Mouse (Mus musculus) spleen, adult 2 months (tissue): Measurements from ENCODE around the gene Lrrc8d. TPM values are rescaled to one million over a fixed set of nuclear protein-coding genes. Genes with fewer than 3 reads are reported as not detected.

ENCODE experiments used
- DNase-seq, 2 experiments: peaks; one replicate each; pipeline versions ENCODE4 v3.0.0 to v3.0.0-alpha.2; 2012 to 2021; ENCODE audit warnings: low spot score in 2 of 2, low read depth in 1 of 2
- H3K27ac ChIP-seq: fragments of 200-500 bp; 2 replicates; pipeline ENCODE4 v1.5.1; 2012; ENCODE audit warnings: low read length, inconsistent platforms; ENCODE audit not compliant: insufficient read depth
- H3K27me3 ChIP-seq: fragments of 200-500 bp; 2 replicates; pipeline ENCODE4 v1.6.1; 2012; ENCODE audit warnings: mild to moderate bottlenecking, moderate library complexity, low read length, inconsistent platforms; ENCODE audit not compliant: control insufficient read depth, insufficient read depth
- H3K36me3 ChIP-seq: fragments of 200-500 bp; 2 replicates; pipeline ENCODE4 v1.6.1; 2012; ENCODE audit warnings: mild to moderate bottlenecking, low read length, inconsistent platforms; ENCODE audit not compliant: control insufficient read depth, insufficient read depth
- H3K4me1 ChIP-seq: fragments of 200-500 bp; 2 replicates; pipeline ENCODE4 v1.6.1; 2011; ENCODE audit warnings: inconsistent platforms; ENCODE audit not compliant: control insufficient read depth, insufficient read depth, insufficient read length
- H3K4me3 ChIP-seq: fragments of 200-500 bp; 2 replicates; pipeline ENCODE4 v1.5.1; 2011; ENCODE audit warnings: mild to moderate bottlenecking, inconsistent platforms; ENCODE audit not compliant: insufficient read depth, insufficient read length; ENCODE audit errors: extremely low read depth
- CTCF ChIP-seq: fragments of 200-500 bp; IDR thresholded peaks from 2 replicates; pipeline ENCODE4 v1.5.1; 2011; ENCODE audit warnings: mild to moderate bottlenecking, inconsistent platforms; ENCODE audit not compliant: insufficient read depth, insufficient read length, insufficient replicate concordance; ENCODE audit errors: extremely low read depth
- POLR2A ChIP-seq: fragments of 200-500 bp; IDR thresholded peaks from 2 replicates; pipeline ENCODE4 v1.6.1; 2011; ENCODE audit warnings: low read depth, low read length, inconsistent platforms
- WGBS: fragments of 180-500 bp; shearing (Covaris S2); methylation state at CpG from one replicate; pipeline ENCODE4 v1.1.7; 2018; 5-methylcytosine and 5-hydroxymethylcytosine counted together
- polyA plus RNA-seq: library from polyadenylated mRNA; depleted of rRNA; stranded (reverse); fragments of >200 nt; gene quantifications from 2 replicates; pipeline ENCODE4 v1.2.3, GENCODE M21; 2012

Lrrc8d gene
- polyA plus RNA-seq, 1 experiment: 5.2 TPM

GRCm38 (mm10) chr5:105836006-105836405 is 136.2 kb downstream of the Lrrc8d start:
- H3K4me1 ChIP-seq: no peaks in the 10 kb centered on the region
- H3K27me3 ChIP-seq: no peaks in the 10 kb centered on the region
- TF ChIP-seq CTCF (no peak), POLR2A (no peak)
- no peaks in the 10 kb centered on the region for H3K36me3 ChIP-seq
- 92% methylated on average over 9 of the region's 9 CpGs for WGBS
- no peak overlapping the region for H3K27ac ChIP-seq
- H3K4me3 ChIP-seq: no peak overlapping the region
- no peak for DNase-seq

GRCm38 (mm10) chr5:105839740-105840310 is 140.1 kb downstream of the Lrrc8d start:
- 71% methylated on average over 13 of the region's 13 CpGs for WGBS
- TF ChIP-seq POLR2A (no peak), CTCF (no peak)
- no peaks in the 10 kb centered on the region for H3K27me3 ChIP-seq
- no peak for DNase-seq
- H3K4me1 ChIP-seq: no peaks in the 10 kb centered on the region; the same call in 1 of the 2 replicates
- no peak overlapping the region for H3K4me3 ChIP-seq
- no peaks in the 10 kb centered on the region for H3K36me3 ChIP-seq
- H3K27ac ChIP-seq: no peak overlapping the region

- Histone ChIP-seq H3K4me3 (no peak overlapping the region), H3K4me1 (no peaks in the 10 kb centered on the region; the same call in 1 of the 2 replicates), H3K36me3 (no peaks in the 10 kb centered on the region), H3K27me3 (no peaks in the 10 kb centered on the region), H3K27ac (no peak overlapping the region)
- TF ChIP-seq CTCF (no peak), POLR2A (no peak)
- WGBS: 26% methylated on average over 10 of the region's 10 CpGs
- no peak for DNase-seq
Observed at GRCm38 (mm10) chr5:105844044-105844753, 144.4 kb downstream of the Lrrc8d start.

- H3K27ac ChIP-seq: no peak overlapping the region
- H3K4me3 ChIP-seq: no peak overlapping the region
- no peaks in the 10 kb centered on the region; the same call in 1 of the 2 replicates for H3K4me1 ChIP-seq
- WGBS: 91% methylated on average over 2 of the region's 2 CpGs
- no peaks in the 10 kb centered on the region for H3K27me3 ChIP-seq
- DNase-seq: no peak
- H3K36me3 ChIP-seq: no peaks in the 10 kb centered on the region
- TF ChIP-seq POLR2A: no peak
Observed at GRCm38 (mm10) chr5:105845041-105845440, 145.3 kb downstream of the Lrrc8d start.

GRCm38 (mm10) chr5:105847726-105848125 is 148.0 kb downstream of the Lrrc8d start:
- no peak for DNase-seq
- no peaks in the 10 kb centered on the region; the same call in 1 of the 2 replicates for H3K4me1 ChIP-seq
- TF ChIP-seq POLR2A (no peak), CTCF (no peak)
- no peak overlapping the region for H3K27ac ChIP-seq
- no peaks in the 10 kb centered on the region for H3K36me3 ChIP-seq
- no peak overlapping the region for H3K4me3 ChIP-seq
- WGBS: 91% methylated on average over 8 of the region's 8 CpGs
- no peaks in the 10 kb centered on the region for H3K27me3 ChIP-seq

- no peaks in the 10 kb centered on the region for H3K36me3 ChIP-seq
- H3K4me3 ChIP-seq: no peak overlapping the region
- DNase-seq: no peak
- no peaks in the 10 kb centered on the region; the same call in 1 of the 2 replicates for H3K4me1 ChIP-seq
- WGBS: 45% methylated on average over 4 of the region's 4 CpGs
- TF ChIP-seq POLR2A (no peak), CTCF (no peak)
- no peaks in the 10 kb centered on the region for H3K27me3 ChIP-seq
- H3K27ac ChIP-seq: no peak overlapping the region
Observed at GRCm38 (mm10) chr5:105849222-105849621, 149.5 kb downstream of the Lrrc8d start.

- Histone ChIP-seq H3K36me3 (no peaks in the 10 kb centered on the region), H3K4me3 (no peak overlapping the region), H3K27ac (no peak overlapping the region), H3K27me3 (no peaks in the 10 kb centered on the region), H3K4me1 (no peaks in the 10 kb centered on the region)
- DNase-seq: no peak
- TF ChIP-seq POLR2A: no peak
- TF ChIP-seq CTCF: no peak
- WGBS: 38% methylated on average over 3 of the region's 3 CpGs
Observed at GRCm38 (mm10) chr5:105849643-105850042, 149.9 kb downstream of the Lrrc8d start.
